Mouse (Mus musculus) kidney, adult 2 months (tissue): ENCODE measurements around the gene Esrrg.

ENCODE experiments used
- CTCF ChIP-seq: fragments of 200-500 bp; conservative IDR thresholded peaks from 2 replicates; pipeline ENCODE4 v1.5.1; 2011; ENCODE audit warnings: low read depth, mild to moderate bottlenecking, control low read depth, low read length, moderate library complexity, mixed read lengths; ENCODE audit not compliant: insufficient read depth, insufficient read length
- POLR2A ChIP-seq: fragments of 200-500 bp; IDR thresholded peaks from one replicate; pipeline ENCODE4 v1.6.1; 2011; ENCODE audit warnings: low read depth, low read length, control low read depth

- TF ChIP-seq POLR2A (no peak), CTCF (no peak)
These were observed 228.3 kb downstream of the Esrrg start for GRCm38 (mm10) chr1:187836876-187837275.
